In the genomic region with DNA sequence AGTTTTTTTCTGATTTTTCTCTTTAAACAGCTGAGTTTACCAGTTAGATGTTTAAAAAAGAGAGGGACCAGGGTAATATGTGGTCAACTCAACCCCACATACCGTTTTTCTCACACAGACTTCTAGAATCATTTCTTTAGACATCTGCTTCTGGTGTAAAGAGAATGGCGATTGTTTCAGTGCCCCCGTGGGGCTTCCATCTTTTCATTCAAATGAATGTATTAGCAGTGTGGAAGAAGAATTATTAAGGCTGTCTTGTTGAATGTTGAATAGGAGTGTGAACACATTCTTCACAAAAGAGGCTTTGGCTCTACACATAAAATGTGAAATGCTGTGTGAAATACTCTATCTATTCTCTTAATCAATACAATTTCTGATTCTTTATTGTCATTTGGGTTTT, we compare ENCODE assay signal across 18 mouse cellular contexts.
DNase-seq lines count a peak whose midpoint lies in the region; ATAC-seq and TF ChIP-seq lines count a peak whose summit lies in the region.
"Had no signal": no experiment of that assay in that cellular context is flagged by ENCODE, and none has a peak within 500 bp of the region (broad histone marks: within the 10 kb centered on the region; RNA-seq: fewer than 3 reads in every experiment).

No protein-coding gene starts in this region.

- no peaks in the 10 kb centered on the region for H3K27me3 ChIP-seq in forebrain, embryonic 11.5 days (ENCODE audit: control insufficient read depth, insufficient read depth, low read length)
- H3K27me3 ChIP-seq in forebrain, postnatal 0 days (ENCODE audit: insufficient read depth, low read length): no peaks in the 10 kb centered on the region
- no peaks in the 10 kb centered on the region for H3K27me3 ChIP-seq in midbrain, embryonic 10.5 days (ENCODE audit: low read depth, poor library complexity, severe bottlenecking)
- no peaks in the 10 kb centered on the region for H3K27me3 ChIP-seq in midbrain, postnatal 0 days (ENCODE audit: insufficient read depth, low read length)
- no peaks in the 10 kb centered on the region for H3K27me3 ChIP-seq in neural tube, embryonic 12.5 days (replicated peaks)
- H3K27me3 ChIP-seq in neural tube, embryonic 15.5 days (replicated peaks): no peaks in the 10 kb centered on the region
- no peaks in the 10 kb centered on the region for H3K27me3 ChIP-seq in neural tube, embryonic 13.5 days
- H3K27me3 ChIP-seq: hindbrain, embryonic 15.5 days had no signal

- H3K9me3 ChIP-seq in forebrain, embryonic 11.5 days (ENCODE audit: control insufficient read depth, low read length): no peaks in the 10 kb centered on the region
- H3K9me3 ChIP-seq in forebrain, postnatal 0 days (ENCODE audit: low read length): no peaks in the 10 kb centered on the region
- no peaks in the 10 kb centered on the region for H3K9me3 ChIP-seq in midbrain, embryonic 10.5 days (replicated peaks)
- no peaks in the 10 kb centered on the region for H3K9me3 ChIP-seq in midbrain, postnatal 0 days (ENCODE audit: low read length)
- H3K9me3 ChIP-seq in neural tube, embryonic 12.5 days: no peaks in the 10 kb centered on the region
- no peaks in the 10 kb centered on the region for H3K9me3 ChIP-seq in neural tube, embryonic 15.5 days (replicated peaks)
- no peaks in the 10 kb centered on the region for H3K9me3 ChIP-seq in neural tube, embryonic 13.5 days
- H3K9me3 ChIP-seq: embryonic facial prominence, embryonic 10.5 days; heart, embryonic 10.5 days; hindbrain, embryonic 15.5 days had no signal

- H3K4me1 ChIP-seq in forebrain, embryonic 11.5 days (replicated peaks; ENCODE audit: control insufficient read depth, insufficient read depth, low read length): 0 out of 2 replicates have a peak, but pooled peaks cover 2% of the 10 kb centered on the region
- H3K4me1 ChIP-seq in forebrain, postnatal 0 days (ENCODE audit: insufficient read depth): no peaks in the 10 kb centered on the region
- H3K4me1 ChIP-seq in midbrain, embryonic 10.5 days: peaks cover 28% of the 10 kb centered on the region
- H3K4me1 ChIP-seq in midbrain, postnatal 0 days (ENCODE audit: insufficient read depth, low read length): no peaks in the 10 kb centered on the region
- H3K4me1 ChIP-seq in neural tube, embryonic 12.5 days: peaks cover 8% of the 10 kb centered on the region; the same call in 1 of the 2 replicates
- H3K4me1 ChIP-seq in neural tube, embryonic 15.5 days: peaks cover 4% of the 10 kb centered on the region; the same call in 1 of the 2 replicates
- peaks cover 18% of the 10 kb centered on the region for H3K4me1 ChIP-seq in neural tube, embryonic 13.5 days (replicated peaks)
- H3K4me1 ChIP-seq: embryonic facial prominence, embryonic 10.5 days; heart, embryonic 10.5 days had no signal

- no peak overlapping the region for H3K4me3 ChIP-seq in forebrain, embryonic 11.5 days (ENCODE audit: low read depth, low read length)
- no peak overlapping the region for H3K4me3 ChIP-seq in forebrain, postnatal 0 days (ENCODE audit: low read depth, low read length)
- no peak overlapping the region for H3K4me3 ChIP-seq in midbrain, embryonic 10.5 days
- H3K4me3 ChIP-seq in midbrain, postnatal 0 days (ENCODE audit: low read depth, low read length): no peak overlapping the region
- no peak overlapping the region for H3K4me3 ChIP-seq in neural tube, embryonic 12.5 days
- no peak overlapping the region for H3K4me3 ChIP-seq in neural tube, embryonic 15.5 days (replicated peaks)
- H3K4me3 ChIP-seq in neural tube, embryonic 13.5 days: no peak overlapping the region
- H3K4me3 ChIP-seq: embryonic facial prominence, embryonic 10.5 days; heart, embryonic 10.5 days; hindbrain, embryonic 15.5 days had no signal

- TF ChIP-seq CTCF in forebrain, postnatal 0 days (IDR thresholded peaks at IDR 0.05; ENCODE audit: low read depth): no peak
- TF ChIP-seq CTCF in midbrain, postnatal 0 days (IDR thresholded peaks at IDR 0.05): no peak

- intact Hi-C loops in gastrocnemius, postnatal 36 days (cut with DNase I): no loop called here

- no peaks in the 10 kb centered on the region for H3K36me3 ChIP-seq in forebrain, embryonic 11.5 days (ENCODE audit: control insufficient read depth, insufficient read depth, low read length)
- H3K36me3 ChIP-seq in forebrain, postnatal 0 days (ENCODE audit: insufficient read depth): no peaks in the 10 kb centered on the region
- no peaks in the 10 kb centered on the region for H3K36me3 ChIP-seq in midbrain, embryonic 10.5 days
- no peaks in the 10 kb centered on the region for H3K36me3 ChIP-seq in midbrain, postnatal 0 days (ENCODE audit: insufficient read depth, low read length)
- no peaks in the 10 kb centered on the region for H3K36me3 ChIP-seq in neural tube, embryonic 12.5 days
- H3K36me3 ChIP-seq in neural tube, embryonic 15.5 days: no peaks in the 10 kb centered on the region
- no peaks in the 10 kb centered on the region for H3K36me3 ChIP-seq in neural tube, embryonic 13.5 days
- H3K36me3 ChIP-seq: embryonic facial prominence, embryonic 10.5 days; heart, embryonic 10.5 days; hindbrain, embryonic 15.5 days had no signal

- DNase-seq in forebrain, embryonic 11.5 days (ENCODE audit: low spot score): no peak
- no peak for DNase-seq in forebrain, postnatal 0 days
- no peak for DNase-seq in midbrain, embryonic 10.5 days (ENCODE audit: low spot score)
- no peak for DNase-seq in midbrain, postnatal 0 days (ENCODE audit: low spot score)
- no peak for DNase-seq in gastrocnemius, postnatal 36 days
- DNase-seq: adrenal gland, adult 2 months; adrenal gland, postnatal 25 days; cerebellum, adult 2 months; heart, adult 18-20 months; heart, postnatal 10 days; heart, postnatal 4 days had no signal

- peak overlapping the region; percentile 55; the same call in 1 of the 2 replicates for H3K27ac ChIP-seq in forebrain, embryonic 11.5 days (ENCODE audit: low read depth, low read length)
- H3K27ac ChIP-seq in forebrain, postnatal 0 days (ENCODE audit: low read depth, low read length): no peak overlapping the region
- H3K27ac ChIP-seq in midbrain, embryonic 10.5 days (replicated peaks): peak overlapping the region; percentile 71; the same call in 1 of the 2 replicates
- H3K27ac ChIP-seq in midbrain, postnatal 0 days (ENCODE audit: low read depth, low read length): no peak overlapping the region
- no peak overlapping the region for H3K27ac ChIP-seq in neural tube, embryonic 12.5 days
- H3K27ac ChIP-seq in neural tube, embryonic 15.5 days (replicated peaks): no peak overlapping the region
- H3K27ac ChIP-seq in neural tube, embryonic 13.5 days (replicated peaks): 0 out of 2 replicates have a peak overlapping the region, but pooled peaks have one; percentile 23
- H3K27ac ChIP-seq: embryonic facial prominence, embryonic 10.5 days; heart, embryonic 10.5 days; hindbrain, embryonic 15.5 days had no signal

- 30% methylated on average over 3 of the region's 3 CpGs for WGBS in forebrain, embryonic 11.5 days
- WGBS in forebrain, postnatal 0 days: 17% methylated on average over 3 of the region's 3 CpGs
- 61% methylated on average over 3 of the region's 3 CpGs for WGBS in midbrain, embryonic 10.5 days
- 19% methylated on average over 3 of the region's 3 CpGs for WGBS in midbrain, postnatal 0 days
- 18% methylated on average over 3 of the region's 3 CpGs for WGBS in neural tube, embryonic 12.5 days
- 14% methylated on average over 3 of the region's 3 CpGs for WGBS in neural tube, embryonic 15.5 days
- 8% methylated on average over 3 of the region's 3 CpGs for WGBS in neural tube, embryonic 13.5 days

- no peak overlapping the region for H3K9ac ChIP-seq in forebrain, embryonic 11.5 days (ENCODE audit: low read length)
- no peak overlapping the region for H3K9ac ChIP-seq in forebrain, postnatal 0 days
- H3K9ac ChIP-seq in midbrain, postnatal 0 days (replicated peaks; ENCODE audit: low read length, poor library complexity, severe bottlenecking): no peak overlapping the region
- H3K9ac ChIP-seq in neural tube, embryonic 12.5 days: no peak overlapping the region
- no peak overlapping the region for H3K9ac ChIP-seq in neural tube, embryonic 15.5 days (replicated peaks)
- no peak overlapping the region for H3K9ac ChIP-seq in neural tube, embryonic 13.5 days
- H3K9ac ChIP-seq: hindbrain, embryonic 15.5 days had no signal

- ATAC-seq in forebrain, embryonic 11.5 days (replicated peaks; ENCODE audit: low FRiP score): peak; percentile 59
- no peak for ATAC-seq in forebrain, postnatal 0 days
- ATAC-seq in midbrain, postnatal 0 days (ENCODE audit: low FRiP score): no peak
- 0 out of 2 replicates have a peak, but pooled peaks have one; percentile 29 for ATAC-seq in neural tube, embryonic 12.5 days (ENCODE audit: low FRiP score, low read depth)
- no peak for ATAC-seq in neural tube, embryonic 15.5 days (ENCODE audit: low FRiP score)
- ATAC-seq in neural tube, embryonic 13.5 days (ENCODE audit: low read depth): no peak
- ATAC-seq: inflammation-experienced regulatory T-cells, adult 6 months had no signal

- H3K4me2 ChIP-seq in forebrain, embryonic 11.5 days (ENCODE audit: low read depth, low read length, severe bottlenecking): no peak overlapping the region
- H3K4me2 ChIP-seq in forebrain, postnatal 0 days (ENCODE audit: low read depth): no peak overlapping the region
- no peak overlapping the region for H3K4me2 ChIP-seq in midbrain, postnatal 0 days (ENCODE audit: low read depth, low read length, poor library complexity, severe bottlenecking)
- no peak overlapping the region for H3K4me2 ChIP-seq in neural tube, embryonic 12.5 days (replicated peaks)
- H3K4me2 ChIP-seq in neural tube, embryonic 15.5 days: no peak overlapping the region
- no peak overlapping the region for H3K4me2 ChIP-seq in neural tube, embryonic 13.5 days
- H3K4me2 ChIP-seq: hindbrain, embryonic 15.5 days had no signal

Comparison
In these comparisons a context has a peak if more than half of its experiments do, and no peak if none do; other contexts are left out.
1. ATAC-seq: peak in forebrain, embryonic 11.5 days (single experiment) and neural tube, embryonic 12.5 days (single experiment); none in forebrain, postnatal 0 days (single experiment), midbrain, postnatal 0 days (single experiment), neural tube, embryonic 15.5 days (single experiment) and neural tube, embryonic 13.5 days (single experiment).
2. H3K27ac ChIP-seq: peak in forebrain, embryonic 11.5 days (single experiment), midbrain, embryonic 10.5 days (single experiment) and neural tube, embryonic 13.5 days (single experiment); none in forebrain, postnatal 0 days (single experiment), midbrain, postnatal 0 days (single experiment), neural tube, embryonic 12.5 days (single experiment) and neural tube, embryonic 15.5 days (single experiment).